Mouse (Mus musculus) heart, postnatal 0 days (tissue): ENCODE results near the gene Tmem192. TPM values are rescaled to one million over a fixed set of nuclear protein-coding genes. Genes with fewer than 3 reads are reported as not detected.

ENCODE experiments used
- ATAC-seq: fragments of 200-750 bp; cut with Nextera tagmentation; 2 replicates; pipeline ENCODE4 v1.8.0; 2017; ENCODE audit warnings: low read depth, moderate number of reproducible peaks, moderate library complexity; ENCODE audit not compliant: insufficient read depth
- DNase-seq: peaks from one replicate; pipeline ENCODE4 v3.0.0-alpha.2; 2016; ENCODE audit warnings: low spot score
- H3K27ac ChIP-seq: fragments of 300-500 bp; sonication (generic); 2 replicates; pipeline ENCODE4 v1.5.1; 2014; ENCODE audit warnings: low read depth, mild to moderate bottlenecking
- H3K27me3 ChIP-seq: fragments of 300-500 bp; sonication (generic); 2 replicates; pipeline ENCODE4 v1.6.1; 2014; ENCODE audit warnings: low read length, mixed read lengths; ENCODE audit not compliant: control insufficient read depth, insufficient read depth
- H3K36me3 ChIP-seq: fragments of 300-500 bp; sonication (generic); replicated peaks from 2 replicates; pipeline ENCODE4 v1.6.1; 2014; ENCODE audit warnings: low read length, mixed read lengths; ENCODE audit not compliant: control insufficient read depth, insufficient read depth
- H3K4me1 ChIP-seq: fragments of 300-500 bp; sonication (generic); 2 replicates; pipeline ENCODE4 v1.6.1; 2014; ENCODE audit warnings: antibody characterized with exemption; ENCODE audit not compliant: control insufficient read depth, insufficient read depth
- H3K4me2 ChIP-seq: fragments of 300-500 bp; sonication (generic); 2 replicates; pipeline ENCODE4 v1.6.1; 2014; ENCODE audit warnings: low read depth, mild to moderate bottlenecking, low read length, moderate library complexity
- H3K4me3 ChIP-seq: fragments of 300-500 bp; sonication (generic); 2 replicates; pipeline ENCODE4 v1.5.1; 2014; ENCODE audit warnings: low read depth, low read length
- H3K9ac ChIP-seq: fragments of 300-500 bp; sonication (generic); replicated peaks from 2 replicates; pipeline ENCODE4 v1.6.1; 2014; ENCODE audit warnings: low read depth, low read length, mixed read lengths
- H3K9me3 ChIP-seq: fragments of 300-500 bp; sonication (generic); replicated peaks from 2 replicates; pipeline ENCODE4 v1.6.1; 2016; ENCODE audit warnings: low read length; ENCODE audit not compliant: control insufficient read depth
- CTCF ChIP-seq: IDR thresholded peaks from 2 replicates; pipeline ENCODE4 v1.5.1; 2016; ENCODE audit warnings: antibody characterized with exemption, control low read depth, low read depth
- EP300 ChIP-seq: IDR thresholded peaks from 2 replicates; pipeline ENCODE4 v1.6.1; 2016; ENCODE audit warnings: antibody characterized with exemption, low read depth
- WGBS: fragments of 180-500 bp; shearing (Covaris S2); extraction: QIAGEN DNeasy Blood & Tissue Kit; methylation state at CpG from one replicate; pipeline ENCODE4 v1.1.7; 2014; 5-methylcytosine and 5-hydroxymethylcytosine counted together
- polyA plus RNA-seq: library from polyadenylated mRNA; unstranded; fragments of >200 nt; fragmentation: Nextera tagmentation; extraction: Ambion mirVana; gene quantifications from 2 replicates; pipeline ENCODE4 v1.2.1, GENCODE M21; 2015
- total RNA-seq: library from RNA; depleted of rRNA; stranded (reverse); fragments of >200 nt; gene quantifications from 2 replicates; pipeline ENCODE4 v1.2.3, GENCODE M21; 2014; ENCODE audit warnings: low replicate concordance; rRNA removed

Gene Tmem192
- total and polyA plus RNA-seq, 2 experiments from 2014 or later = 37.2 to 97.7 TPM

GRCm38 (mm10) chr8:65018423-65018822, 71.4 kb downstream of the Tmem192 start, which contains the start of the genes Trim61 and Trim60:
TSS of gene Trim61 (minus strand) at chr8:65018523.
TSS of gene Trim60 (minus strand) at chr8:65018584.
- ATAC-seq (no peak), DNase-seq (no peak)
- no peak within 1 kb of the TSS for H3K9ac ChIP-seq
- H3K4me3 ChIP-seq = no peak within 1 kb of the TSS
- H3K27ac ChIP-seq = no peak within 1 kb of the TSS
- TF ChIP-seq EP300 (no peak), CTCF (no peak)
- H3K4me2 ChIP-seq = no peak within 1 kb of the TSS
- H3K9me3 ChIP-seq = peaks cover 4% of the 10 kb centered on the region; the same call in 1 of the 2 replicates
- WGBS = 79% methylated on average over 8 of the region's 8 CpGs
- H3K4me1 ChIP-seq = no peaks in the 10 kb centered on the region
- H3K27me3 ChIP-seq = no peaks in the 10 kb centered on the region
- no peaks in the 10 kb centered on the region for H3K36me3 ChIP-seq

Other genes starting within 250 kb of the Tmem192 start
- gene Msmo1, start 213.4 kb upstream of the Tmem192 start, total RNA-seq = 19.8 and 41.2 TPM in 2 replicates
- 30.6 and 33.3 TPM in 2 replicates for gene Msmo1, start 213.4 kb upstream of the Tmem192 start, polyA plus RNA-seq
- 10.0 and 10.5 TPM in 2 replicates for gene Klhl2, start 97.2 kb upstream of the Tmem192 start, total RNA-seq
- 5.8 and 6.0 TPM in 2 replicates for gene Klhl2, start 97.2 kb upstream of the Tmem192 start, polyA plus RNA-seq
- not detected in 2 replicates for gene Trim75, start 40.6 kb downstream of the Tmem192 start, total RNA-seq
- gene Trim75, start 40.6 kb downstream of the Tmem192 start, polyA plus RNA-seq = not detected in 2 replicates
- not detected in 2 replicates for gene Trim61, start 71.3 kb downstream of the Tmem192 start, total RNA-seq
- not detected in 2 replicates for gene Trim61, start 71.3 kb downstream of the Tmem192 start, polyA plus RNA-seq
- gene Trim60, start 71.4 kb downstream of the Tmem192 start, total RNA-seq = not detected in 2 replicates
- gene Trim60, start 71.4 kb downstream of the Tmem192 start, polyA plus RNA-seq = not detected in 2 replicates
- 2.7 TPM in 1 of 2 replicates, not detected in the other for gene Apela, start 90.2 kb downstream of the Tmem192 start, total RNA-seq
- gene Apela, start 90.2 kb downstream of the Tmem192 start, polyA plus RNA-seq = 2.6 and 3.3 TPM in 2 replicates
- gene Gm10663, start 127.8 kb downstream of the Tmem192 start, total RNA-seq = not detected in 2 replicates
- gene Gm10663, start 127.8 kb downstream of the Tmem192 start, polyA plus RNA-seq = not detected in 2 replicates
- not detected in 2 replicates for gene BC030870, start 182.4 kb downstream of the Tmem192 start, total RNA-seq
- 0.18 TPM in 1 of 2 replicates, not detected in the other for gene BC030870, start 182.4 kb downstream of the Tmem192 start, polyA plus RNA-seq